ENCODE assay signal across 15 mouse cellular contexts in the genomic region with DNA sequence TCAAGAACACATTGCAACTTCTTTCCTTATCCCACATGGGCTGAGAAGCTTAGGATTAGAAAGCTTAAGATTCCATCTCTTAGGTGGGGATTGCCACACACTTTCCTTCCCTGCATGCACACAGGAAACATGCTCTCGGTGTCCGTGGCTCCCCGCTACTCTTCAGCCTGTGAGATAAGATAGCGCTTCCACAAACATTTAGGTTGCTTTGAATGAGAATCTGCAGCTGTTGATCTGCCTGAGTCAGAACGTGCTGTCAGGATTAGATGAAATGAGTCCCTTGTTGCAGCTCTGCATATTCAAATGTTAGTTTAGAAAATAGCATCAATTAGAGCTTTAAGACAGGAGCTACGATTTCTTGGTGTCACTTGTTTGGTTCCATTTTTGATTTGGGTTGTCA.
A peak's percentile ranks its signal among the peaks of the same experiment; 100 is the strongest.
DNase-seq lines count a peak whose midpoint lies in the region; ATAC-seq and TF ChIP-seq lines count a peak whose summit lies in the region.
"Had no signal": no experiment of that assay in that cellular context is flagged by ENCODE, and none has a peak within 500 bp of the region (broad histone marks: within the 10 kb centered on the region; RNA-seq: fewer than 3 reads in every experiment).

No protein-coding gene starts in this region.

- peaks cover 9% of the 10 kb centered on the region for H3K4me1 ChIP-seq in heart, embryonic 12.5 days (replicated peaks)
- H3K4me1 ChIP-seq in heart, adult 2 months (ENCODE audit: control insufficient read depth, insufficient read depth, low read length), result no peaks in the 10 kb centered on the region
- no peaks in the 10 kb centered on the region for H3K4me1 ChIP-seq in lung, embryonic 15.5 days
- peaks cover 6% of the 10 kb centered on the region; the same call in 1 of the 2 replicates for H3K4me1 ChIP-seq in hindbrain, embryonic 12.5 days
- H3K4me1 ChIP-seq in midbrain, embryonic 16.5 days (ENCODE audit: control insufficient read depth, insufficient read depth, low read length), result peaks cover 9% of the 10 kb centered on the region

- intact Hi-C loops in heart, adult 2 months (cut with DNase I), result no loop called here

- peak overlapping the region; percentile 62 for H3K4me2 ChIP-seq in heart, embryonic 12.5 days
- H3K4me2 ChIP-seq in lung, embryonic 15.5 days, result 0 out of 2 replicates have a peak overlapping the region, but pooled peaks have one; percentile 16
- 0 out of 2 replicates have a peak overlapping the region, but pooled peaks have one; percentile 13 for H3K4me2 ChIP-seq in hindbrain, embryonic 12.5 days (replicated peaks)
- peak overlapping the region; percentile 31 for H3K4me2 ChIP-seq in midbrain, embryonic 16.5 days (ENCODE audit: low read length)

- no peak overlapping the region for H3K27ac ChIP-seq in heart, embryonic 12.5 days (ENCODE audit: poor library complexity, severe bottlenecking)
- H3K27ac ChIP-seq in heart, adult 2 months, result no peak overlapping the region
- no peak overlapping the region for H3K27ac ChIP-seq in lung, embryonic 15.5 days
- peak overlapping the region; percentile 18; the same call in 1 of the 2 replicates for H3K27ac ChIP-seq in hindbrain, embryonic 12.5 days
- H3K27ac ChIP-seq in midbrain, embryonic 16.5 days (ENCODE audit: low read length), result no peak overlapping the region; the same call in 1 of the 2 replicates

- no peak for DNase-seq in heart, adult 2 months
- DNase-seq in lung, postnatal 36 days, result no peak
- DNase-seq in adrenal gland, postnatal 14 days, result no peak
- no peak for DNase-seq in urinary bladder, postnatal 25 days (ENCODE audit: low spot score)
- DNase-seq: adrenal gland, adult 2 months; cerebellum, adult 11 months; kidney, adult 2 months; lung, adult 18-20 months; spleen, adult 18-20 months; thymus, adult 18-20 months had no signal

- H3K79me2 ChIP-seq in heart, adult 2 months (replicated peaks; ENCODE audit: control insufficient read depth, insufficient read depth, low read length), result no peaks in the 10 kb centered on the region

- no peak for ATAC-seq in heart, embryonic 12.5 days (ENCODE audit: insufficient number of reproducible peaks, low FRiP score)
- ATAC-seq in lung, embryonic 15.5 days (ENCODE audit: borderline replicate concordance, extremely low read depth, low FRiP score, low TSS enrichment), result no peak
- ATAC-seq in hindbrain, embryonic 12.5 days (ENCODE audit: low FRiP score), result no peak
- no peak for ATAC-seq in midbrain, embryonic 16.5 days

- no peak for TF ChIP-seq POLR2A in heart, adult 2 months (IDR thresholded peaks at IDR 0.05; ENCODE audit: insufficient read depth, low read depth, low read length)

- TF ChIP-seq EP300 in heart, adult 2 months (IDR thresholded peaks at IDR 0.05; ENCODE audit: insufficient read depth, low read depth, low read length), result no peak

- no peak overlapping the region for H3K9ac ChIP-seq in heart, embryonic 12.5 days
- no peak overlapping the region for H3K9ac ChIP-seq in heart, adult 2 months (ENCODE audit: low read depth, low read length)
- H3K9ac ChIP-seq in lung, embryonic 15.5 days, result no peak overlapping the region
- no peak overlapping the region for H3K9ac ChIP-seq in hindbrain, embryonic 12.5 days
- H3K9ac ChIP-seq in midbrain, embryonic 16.5 days (ENCODE audit: low read depth, low read length), result no peak overlapping the region

- H3K9me3 ChIP-seq in heart, embryonic 12.5 days (replicated peaks), result no peaks in the 10 kb centered on the region
- H3K9me3 ChIP-seq in lung, embryonic 15.5 days, result no peaks in the 10 kb centered on the region
- H3K9me3 ChIP-seq in hindbrain, embryonic 12.5 days (replicated peaks), result no peaks in the 10 kb centered on the region
- H3K9me3 ChIP-seq in midbrain, embryonic 16.5 days (replicated peaks; ENCODE audit: control insufficient read depth, low read length, poor library complexity, severe bottlenecking), result no peaks in the 10 kb centered on the region

- no peaks in the 10 kb centered on the region for H3K27me3 ChIP-seq in heart, embryonic 12.5 days (replicated peaks)
- H3K27me3 ChIP-seq in heart, adult 2 months (ENCODE audit: control insufficient read depth, insufficient read depth, low read length), result no peaks in the 10 kb centered on the region
- no peaks in the 10 kb centered on the region for H3K27me3 ChIP-seq in lung, embryonic 15.5 days
- H3K27me3 ChIP-seq in hindbrain, embryonic 12.5 days, result no peaks in the 10 kb centered on the region
- no peaks in the 10 kb centered on the region for H3K27me3 ChIP-seq in midbrain, embryonic 16.5 days (ENCODE audit: control insufficient read depth, insufficient read depth, low read depth, low read length)
- H3K27me3 ChIP-seq: CH12.LX had no signal

- H3K4me3 ChIP-seq in heart, embryonic 12.5 days, result peak overlapping the region; percentile 4
- no peak overlapping the region for H3K4me3 ChIP-seq in heart, adult 2 months
- H3K4me3 ChIP-seq in lung, embryonic 15.5 days, result no peak overlapping the region
- no peak overlapping the region for H3K4me3 ChIP-seq in hindbrain, embryonic 12.5 days
- no peak overlapping the region for H3K4me3 ChIP-seq in midbrain, embryonic 16.5 days (ENCODE audit: low read depth, low read length)

- WGBS in heart, embryonic 12.5 days, result under 1% methylated on average over 6 of the region's 6 CpGs
- 4% methylated on average over 6 of the region's 6 CpGs for WGBS in heart, adult 2 months
- 6% methylated on average over 6 of the region's 6 CpGs for WGBS in lung, embryonic 15.5 days
- 41% methylated on average over 6 of the region's 6 CpGs for WGBS in hindbrain, embryonic 12.5 days
- WGBS in midbrain, embryonic 16.5 days, result 32% methylated on average over 6 of the region's 6 CpGs

- H3K36me3 ChIP-seq in heart, embryonic 12.5 days, result no peaks in the 10 kb centered on the region
- no peaks in the 10 kb centered on the region for H3K36me3 ChIP-seq in heart, adult 2 months (ENCODE audit: control insufficient read depth, insufficient read depth, low read length)
- no peaks in the 10 kb centered on the region for H3K36me3 ChIP-seq in lung, embryonic 15.5 days
- no peaks in the 10 kb centered on the region for H3K36me3 ChIP-seq in hindbrain, embryonic 12.5 days
- no peaks in the 10 kb centered on the region for H3K36me3 ChIP-seq in midbrain, embryonic 16.5 days (ENCODE audit: control insufficient read depth, insufficient read depth, low read length)

- TF ChIP-seq CTCF in heart, adult 2 months (IDR thresholded peaks at IDR 0.05), result no peak
